Mouse (Mus musculus) spleen, embryonic (tissue): ENCODE measurements at regions not wholly inside any gene's neighbourhood (a gene's known extent, or its start where the extent isn't known, plus 50 kb on each side); places are given as distances from the start of the nearest gene placed in this dataset.
"Not testable (repeated sequence)": the region's sequence is repeated elsewhere in the genome, so short reads cannot be mapped to it uniquely, and the experiment has no call there.

Experiments used
- CTCF ChIA-PET: fragments of 350-600 bp; sonication (Branson Sonifier 250); formaldehyde crosslinking; loops from one replicate; lab custom pipeline; 2022; lab: Charles Lee

- CTCF ChIA-PET: no interaction called here
These were observed 155.6 kb upstream of the Ipo5 start for GRCm38 (mm10) chr14:120755389-120755788.

GRCm38 (mm10) chr14:120758200-120758830 lies 152.7 kb upstream of the Ipo5 start:
- CTCF ChIA-PET: no interaction called here

GRCm38 (mm10) chr14:120762168-120762567 lies 148.9 kb upstream of the Ipo5 start:
- CTCF ChIA-PET: no interaction called here

- CTCF ChIA-PET: no interaction called here
These were observed 148.3 kb upstream of the Ipo5 start for GRCm38 (mm10) chr14:120762733-120763132.

- CTCF ChIA-PET: interaction anchor here (0.7 kb wide), 1 partner anchor 134 kb away, joined by 3 read pairs; no protein-coding TSS in a partner anchor
These were observed 147.2 kb upstream of the Ipo5 start for GRCm38 (mm10) chr14:120763796-120764195.

GRCm38 (mm10) chr14:120764386-120764785 lies 146.6 kb upstream of the Ipo5 start:
- CTCF ChIA-PET: interaction anchor here (0.7 kb wide), 1 partner anchor 135 kb away, joined by 3 read pairs; no protein-coding TSS in a partner anchor

GRCm38 (mm10) chr14:120766451-120766850 lies 144.6 kb upstream of the Ipo5 start:
- CTCF ChIA-PET: no interaction called here

DNA sequence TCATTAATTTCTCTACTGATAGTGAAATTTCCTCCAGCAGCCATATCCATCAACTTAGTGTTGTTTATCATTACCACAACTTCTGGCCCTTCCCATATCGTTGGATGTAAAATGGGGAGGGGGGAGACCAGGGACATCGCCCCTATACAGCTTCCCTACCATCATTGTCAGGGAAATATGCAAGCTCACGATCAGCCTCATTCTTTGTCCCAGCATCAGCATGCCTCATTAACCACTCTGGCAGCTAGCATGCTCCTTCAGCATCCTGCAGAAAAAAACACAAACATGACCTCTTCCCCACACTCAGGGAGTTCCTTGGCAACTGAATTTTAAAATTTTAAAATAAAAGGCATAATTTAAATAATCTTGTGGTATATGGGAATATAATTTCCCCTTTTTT lies 140.4 kb upstream of the Ipo5 start:
- CTCF ChIA-PET: no interaction called here

DNA sequence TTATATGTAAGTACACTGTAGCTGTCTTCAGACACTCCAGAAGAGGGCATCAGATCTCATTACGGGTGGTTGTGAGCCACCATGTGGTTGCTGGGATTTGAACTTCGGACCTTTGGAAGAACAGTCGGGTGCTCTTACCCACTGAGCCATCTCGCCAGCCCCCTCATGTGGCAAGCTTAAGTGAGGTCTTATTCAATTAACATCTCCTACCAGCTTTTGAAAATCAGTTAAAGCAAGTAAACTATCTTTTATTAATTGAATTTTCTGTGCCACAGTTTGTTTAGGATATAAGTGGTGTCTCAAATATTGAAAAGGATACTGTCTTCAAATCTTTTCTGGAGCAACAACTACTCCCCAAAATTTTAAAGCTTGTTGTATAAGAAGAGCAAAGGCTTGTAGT lies 138.0 kb upstream of the Ipo5 start:
- CTCF ChIA-PET: not testable (repeated sequence)

GRCm38 (mm10) chr14:120791828-120792554 lies 119.0 kb upstream of the Ipo5 start:
- CTCF ChIA-PET: no interaction called here

- CTCF ChIA-PET: no interaction called here
These were observed 113.0 kb upstream of the Ipo5 start for GRCm38 (mm10) chr14:120797916-120798490.

DNA sequence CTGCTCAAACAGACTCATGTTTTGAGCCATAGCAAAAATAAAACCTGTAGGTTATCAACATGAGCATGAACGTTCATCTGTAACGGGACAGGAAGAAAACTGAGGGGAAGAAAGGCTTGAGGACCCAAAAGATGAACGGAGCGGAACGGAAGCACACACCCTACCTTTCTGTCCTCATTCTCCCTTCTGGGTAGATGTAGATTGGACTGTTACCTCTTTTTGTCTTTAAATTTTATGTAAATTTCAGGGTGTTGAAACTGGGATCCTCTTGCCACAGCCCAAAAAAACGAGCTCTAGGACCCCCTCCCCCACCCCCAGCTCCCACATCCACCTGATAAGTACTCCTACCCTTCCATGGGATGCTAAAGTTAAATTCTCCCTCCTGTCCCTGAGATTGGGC lies 107.8 kb upstream of the Ipo5 start:
- CTCF ChIA-PET: no interaction called here

- CTCF ChIA-PET: no interaction called here
These were observed 107.3 kb upstream of the Ipo5 start for GRCm38 (mm10) chr14:120803739-120804138.

DNA sequence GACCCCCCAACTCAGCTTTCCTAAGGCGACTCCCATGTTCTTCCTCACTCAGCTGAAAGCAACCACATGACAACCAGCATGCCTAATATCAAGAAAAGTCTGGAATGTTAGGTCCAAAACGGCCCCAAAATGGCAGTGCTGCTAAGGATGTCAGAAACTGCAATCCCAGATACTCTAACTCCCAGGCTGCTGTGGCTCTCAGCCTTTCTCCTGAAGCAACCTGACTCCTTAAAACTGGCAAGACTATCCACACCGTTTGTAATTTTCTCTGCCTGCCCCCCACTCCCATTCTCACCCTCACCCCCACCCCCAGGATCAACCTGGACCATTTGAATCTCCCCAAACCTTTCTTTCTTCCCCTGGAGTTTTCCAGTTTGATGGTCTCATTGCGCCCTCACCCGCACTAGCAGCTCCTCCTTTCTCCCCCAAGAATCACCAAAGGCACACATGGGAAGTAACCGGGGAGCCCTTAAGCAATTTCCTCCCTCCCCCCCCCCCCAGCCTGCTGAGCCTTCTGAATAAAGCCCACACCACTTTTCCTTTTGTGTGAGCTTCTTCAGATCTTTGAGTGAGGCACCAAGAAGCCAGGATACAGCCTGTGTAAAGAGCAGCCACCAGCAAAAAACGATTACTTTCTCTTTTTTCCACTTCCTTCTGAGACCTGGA lies 106.7 kb upstream of the Ipo5 start:
- CTCF ChIA-PET: no interaction called here

GRCm38 (mm10) chr14:120805137-120805536 lies 105.9 kb upstream of the Ipo5 start:
- CTCF ChIA-PET: no interaction called here

GRCm38 (mm10) chr14:120805816-120806552 lies 105.0 kb upstream of the Ipo5 start:
- CTCF ChIA-PET: not testable (repeated sequence)

DNA sequence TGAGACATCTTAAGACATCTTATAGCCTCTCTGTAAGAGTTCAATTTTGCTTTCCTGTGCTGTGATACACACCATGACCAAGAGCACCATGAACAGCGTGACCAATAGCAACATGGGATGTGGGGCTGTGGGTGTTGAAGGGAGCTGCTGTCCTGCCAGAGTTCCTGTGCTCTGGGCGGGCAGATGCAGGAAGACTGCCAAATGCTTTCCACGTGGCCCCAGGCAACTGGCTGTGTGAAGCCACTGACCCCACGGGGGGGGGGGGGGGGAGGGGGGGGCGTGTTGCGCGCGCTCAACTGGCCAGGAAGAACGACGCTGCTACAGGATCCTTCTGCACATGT lies 104.5 kb upstream of the Ipo5 start:
- CTCF ChIA-PET: no interaction called here

GRCm38 (mm10) chr14:120809321-120809720 lies 101.7 kb upstream of the Ipo5 start:
- CTCF ChIA-PET: interaction anchor here (0.7 kb wide), 1 partner anchor 9 kb away, joined by 3 read pairs; no protein-coding TSS in a partner anchor

- CTCF ChIA-PET: no interaction called here
These were observed 97.1 kb upstream of the Ipo5 start for GRCm38 (mm10) chr14:120813938-120814337.

DNA sequence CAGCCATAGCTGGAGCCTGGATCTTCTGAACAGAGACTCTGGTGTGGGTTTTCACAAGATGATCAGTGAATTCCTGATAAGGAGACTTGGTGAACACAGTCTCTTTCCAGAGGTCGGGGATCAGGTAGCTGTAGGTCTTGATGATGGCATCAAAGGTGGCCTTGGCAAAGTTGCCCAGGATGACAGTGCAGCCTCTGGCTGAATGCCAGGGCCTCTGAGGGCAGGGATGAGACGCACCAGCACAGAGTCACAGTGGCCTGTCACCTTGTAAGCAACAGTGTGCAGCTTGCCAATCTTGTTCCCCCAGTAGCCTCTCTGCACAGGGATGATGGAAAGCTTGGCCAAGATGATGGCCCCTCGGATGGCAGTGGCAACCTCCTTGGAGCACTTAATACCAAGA lies 95.9 kb upstream of the Ipo5 start:
- CTCF ChIA-PET: interaction anchor here (0.7 kb wide), 1 partner anchor 71 kb away, joined by 3 read pairs; no protein-coding TSS in a partner anchor

DNA sequence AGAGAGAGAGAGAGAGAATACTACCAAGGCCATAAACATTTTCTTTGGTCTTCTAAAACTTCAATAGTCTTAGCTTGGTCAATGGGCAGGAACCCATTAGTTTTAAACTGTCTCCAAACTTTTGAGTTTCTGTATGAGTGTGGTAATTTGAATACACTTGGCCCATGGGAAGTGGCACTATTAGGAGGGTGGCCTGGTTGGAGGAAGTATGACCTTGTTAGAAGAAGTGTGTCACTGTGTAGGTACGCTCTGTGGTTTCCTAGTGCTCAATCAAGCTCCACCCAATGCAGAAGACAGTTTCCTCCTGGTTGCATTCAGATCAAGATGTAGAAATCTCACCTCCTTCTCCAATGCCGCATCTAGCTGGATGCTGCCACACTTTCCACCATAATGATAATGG lies 94.5 kb upstream of the Ipo5 start:
- CTCF ChIA-PET: no interaction called here

GRCm38 (mm10) chr14:120826187-120826586 lies 84.8 kb upstream of the Ipo5 start:
- CTCF ChIA-PET: no interaction called here
